Mouse (Mus musculus) spleen, adult 18-20 months (tissue): Measurements from ENCODE around the gene Spg11.
"Not testable (repeated sequence)": the region's sequence is repeated elsewhere in the genome, so short reads cannot be mapped to it uniquely, and the experiment has no call there.

Source experiments
- DNase-seq, 2 experiments: peaks; one replicate each; pipeline ENCODE4 v3.0.0; 2022; ENCODE audit warnings: mixed read lengths in 2 of 2

Spg11 gene

DNA sequence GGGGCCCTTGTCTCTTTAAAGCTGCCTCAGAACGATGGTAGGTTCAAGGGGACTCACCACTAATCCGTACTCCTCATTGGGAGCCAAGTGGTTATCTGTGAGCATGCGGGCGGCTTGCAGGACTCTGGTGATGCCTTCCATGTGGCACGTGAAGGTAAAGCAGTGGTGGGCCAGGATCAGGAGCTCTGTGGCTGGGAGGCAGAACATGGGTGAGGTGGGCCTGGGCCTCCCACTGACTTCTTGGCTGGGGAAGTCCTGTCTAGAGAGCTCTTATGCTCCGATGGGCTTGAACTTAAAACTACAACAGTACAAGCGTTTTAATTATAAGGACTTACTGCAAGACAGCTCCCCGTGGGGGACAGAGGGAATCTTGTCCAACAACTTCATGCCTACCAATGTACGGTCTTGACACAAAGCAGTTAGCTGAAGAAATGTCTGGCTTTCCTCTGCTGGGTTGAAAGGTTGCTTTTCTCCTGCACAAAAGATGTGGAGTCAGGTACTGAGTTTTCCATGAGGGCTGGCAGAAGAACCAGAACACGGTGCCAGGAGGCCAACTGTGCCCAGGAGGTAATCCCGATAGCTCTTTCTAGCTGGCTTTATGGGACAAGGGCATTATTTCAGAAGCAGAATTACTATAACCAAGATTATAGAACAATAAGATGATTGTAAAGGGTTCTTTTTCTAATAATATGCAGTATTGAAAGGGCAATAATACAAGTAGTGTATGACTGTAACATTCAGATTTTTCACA is 58.6 kb downstream of the Spg11 start:
- no peak for DNase-seq

DNA sequence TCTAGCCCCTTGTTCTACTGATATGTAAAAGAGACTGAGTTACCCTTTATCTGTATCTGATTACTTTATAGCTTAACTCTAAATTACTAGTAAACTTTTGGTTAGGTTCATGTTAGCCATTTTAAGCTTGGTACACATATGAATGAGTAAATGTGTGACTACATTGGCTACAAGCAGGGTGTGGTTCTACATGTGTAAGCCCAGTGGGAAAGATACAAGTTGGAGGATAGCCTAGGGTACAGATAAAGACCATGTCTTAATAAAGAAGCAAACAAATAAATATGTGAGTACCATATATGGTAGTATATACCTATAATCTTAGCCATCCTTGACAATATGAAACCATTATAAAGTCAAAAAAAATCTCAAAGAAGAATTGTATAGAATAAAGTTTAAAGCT is 74.3 kb downstream of the Spg11 start:
- no peak for DNase-seq

DNA sequence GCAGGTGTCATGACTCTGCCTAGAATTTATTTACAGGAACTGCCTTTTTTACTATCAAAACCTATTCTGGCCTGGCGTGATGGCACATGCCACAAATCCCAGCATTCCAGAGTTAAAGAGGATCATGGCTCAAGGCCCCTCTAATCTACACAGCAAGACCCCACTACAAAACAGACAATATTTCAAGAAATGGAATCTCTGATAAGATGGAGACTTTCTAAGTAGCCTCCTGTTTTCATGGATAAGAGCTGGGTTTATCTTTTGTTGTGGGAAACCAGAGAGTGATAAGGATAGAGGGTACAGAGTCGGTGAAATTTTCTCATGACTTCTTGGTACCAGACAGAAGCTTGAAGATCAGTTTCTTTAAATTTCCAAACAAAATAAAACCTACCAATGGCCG is 82.1 kb downstream of the Spg11 start:
- DNase-seq = no peak

DNA sequence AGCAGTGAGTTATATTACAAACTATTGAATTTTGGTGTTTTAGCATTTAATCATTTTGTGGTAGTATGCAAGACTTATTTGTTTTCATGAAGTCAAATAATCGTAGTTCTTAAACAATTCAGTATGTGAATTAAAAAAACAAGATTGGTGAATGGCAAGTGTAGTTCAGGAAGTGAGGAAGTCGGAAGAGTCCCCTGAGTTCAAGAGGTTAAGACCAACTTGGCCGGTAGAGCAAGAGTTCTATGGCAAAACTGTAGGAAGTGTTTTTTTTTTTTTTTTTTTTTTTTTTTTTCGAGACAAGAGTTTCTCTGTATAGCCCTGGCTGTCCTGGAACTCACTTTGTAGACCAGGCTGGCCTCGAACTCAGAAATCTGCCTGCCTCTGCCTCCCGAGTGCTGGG is 86.2 kb downstream of the Spg11 start:
- DNase-seq = no peak

DNA sequence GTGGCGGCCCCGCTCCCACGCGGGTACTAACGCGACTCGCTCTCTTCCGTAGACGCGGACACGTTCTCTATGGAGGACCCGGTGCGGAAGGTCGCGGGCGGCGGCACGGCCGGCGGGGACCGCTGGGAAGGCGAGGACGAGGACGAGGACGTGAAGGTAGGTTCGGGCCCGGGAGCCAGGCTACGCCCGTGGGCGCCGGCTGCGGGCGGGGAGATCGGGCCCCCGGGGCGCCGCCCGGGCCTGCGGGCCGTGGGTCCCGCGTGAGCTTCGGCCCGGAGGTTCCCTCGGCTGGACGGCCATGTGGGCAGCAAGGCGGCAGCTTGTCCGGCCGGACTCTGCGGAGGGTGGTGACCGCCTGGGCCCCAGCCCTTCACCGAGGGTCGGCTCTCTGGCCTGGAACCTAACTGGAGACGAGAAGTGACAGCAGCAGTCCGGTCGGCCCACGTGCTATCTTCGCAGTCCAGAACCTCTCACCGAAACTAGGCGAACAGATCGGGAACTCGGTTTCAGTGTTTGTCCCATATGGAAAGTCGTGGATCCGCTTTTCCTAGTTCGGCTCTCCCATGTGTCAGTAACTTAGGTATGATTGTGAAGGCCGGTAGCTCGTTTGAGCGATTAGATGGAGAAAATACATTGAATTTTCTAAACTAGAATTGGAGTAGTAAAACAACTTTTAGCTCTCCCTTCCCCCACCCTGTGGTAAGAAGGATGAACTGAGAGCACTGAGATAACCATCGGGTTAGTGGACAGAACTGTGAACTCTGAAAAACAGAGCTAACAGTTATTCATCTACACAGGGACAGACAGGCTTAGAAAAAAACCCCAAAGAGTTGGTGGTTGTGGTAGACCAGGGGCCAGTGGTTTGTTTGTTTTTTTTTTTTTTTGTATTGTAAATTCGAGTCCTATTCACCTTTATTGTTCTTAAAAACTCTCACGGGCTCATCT is 89.2 kb downstream of the Spg11 start:
- DNase-seq = no peak

DNA sequence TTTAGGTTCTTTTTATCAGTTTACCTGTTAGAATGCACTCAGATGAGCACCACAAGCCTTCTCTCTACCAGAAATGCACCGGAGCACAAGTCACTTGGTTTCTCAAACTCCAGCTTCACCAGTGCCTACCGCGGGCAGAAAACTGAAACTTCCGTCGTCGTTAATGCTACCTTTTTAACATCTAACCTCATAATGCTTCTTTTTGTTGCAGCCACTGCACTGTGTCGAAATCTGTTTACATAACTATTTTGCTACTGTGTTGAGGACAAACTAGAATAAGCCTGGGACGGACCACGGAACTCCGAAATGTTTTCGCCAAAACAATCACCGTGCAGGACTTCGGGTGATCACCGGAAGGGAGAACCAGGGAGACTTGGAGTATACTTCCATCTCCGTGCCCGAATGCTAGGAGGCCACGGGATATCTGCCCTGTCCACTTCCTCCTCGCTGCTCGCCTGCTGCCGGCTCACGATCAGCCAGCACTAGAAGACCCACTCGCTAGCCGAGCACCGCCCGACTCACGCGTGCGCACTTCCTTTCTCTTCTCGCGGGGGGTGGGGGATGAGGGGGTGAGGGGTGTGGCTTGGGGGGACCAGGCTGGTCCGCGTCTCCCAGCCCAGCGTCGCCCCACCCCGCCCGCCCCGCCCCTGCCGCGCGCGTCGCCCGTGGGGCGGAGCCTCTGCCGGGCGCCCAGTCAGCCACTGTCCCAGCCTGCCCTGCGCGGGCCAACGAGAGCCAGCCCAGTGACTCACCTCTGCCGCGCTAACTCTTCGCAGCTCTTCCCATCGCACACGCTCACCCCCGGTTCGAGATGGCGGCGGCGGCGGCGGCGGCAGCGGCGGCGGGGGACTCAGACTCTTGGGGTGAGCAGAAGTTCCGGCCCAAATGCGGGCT is 90.1 kb downstream of the Spg11 start, which contains the start of gene Eif3j1:
Gene Eif3j1 (plus strand): TSS at position 685 of the 894 bp plus-strand sequence.
- DNase-seq = peak; percentile 84 to 87

DNA sequence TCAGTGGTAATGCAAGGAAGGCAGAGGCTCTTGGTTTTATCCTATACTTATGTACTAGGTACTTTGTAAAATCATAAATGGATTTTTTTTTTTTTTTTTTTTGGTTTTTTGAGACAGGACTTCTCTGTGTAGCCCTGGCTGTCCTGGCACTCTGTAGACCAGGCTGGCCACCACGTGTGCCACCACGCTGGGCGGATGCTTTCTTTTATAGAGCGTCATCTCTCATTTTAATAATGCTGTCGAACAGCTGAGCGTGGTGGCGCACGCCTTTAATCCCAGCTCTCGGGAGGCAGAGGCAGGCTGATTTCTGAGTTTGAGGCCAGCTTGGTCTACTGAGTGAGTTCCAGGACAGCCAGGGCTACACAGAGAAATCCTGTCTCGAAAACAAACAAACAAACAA is 91.1 kb downstream of the Spg11 start:
- not testable (repeated sequence) for DNase-seq

DNA sequence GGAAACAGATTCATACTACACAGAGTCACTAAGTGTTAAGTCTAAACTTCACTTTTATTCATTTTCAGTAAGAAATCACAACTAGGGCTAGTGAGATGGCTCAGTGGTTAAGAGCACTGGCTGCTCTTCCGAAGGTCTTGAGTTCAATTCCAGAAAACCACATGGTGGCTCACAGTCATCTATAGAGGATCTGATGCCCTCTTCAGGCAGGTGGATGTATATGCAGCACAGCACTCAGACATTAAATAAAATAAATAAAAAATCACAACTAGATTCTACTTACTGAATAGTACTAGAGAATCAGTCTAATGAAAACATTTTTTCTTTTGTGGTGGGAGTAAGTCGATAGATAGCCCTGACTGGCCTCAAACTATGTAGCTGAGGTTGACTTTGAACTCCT is 95.9 kb downstream of the Spg11 start:
- no peak for DNase-seq

DNA sequence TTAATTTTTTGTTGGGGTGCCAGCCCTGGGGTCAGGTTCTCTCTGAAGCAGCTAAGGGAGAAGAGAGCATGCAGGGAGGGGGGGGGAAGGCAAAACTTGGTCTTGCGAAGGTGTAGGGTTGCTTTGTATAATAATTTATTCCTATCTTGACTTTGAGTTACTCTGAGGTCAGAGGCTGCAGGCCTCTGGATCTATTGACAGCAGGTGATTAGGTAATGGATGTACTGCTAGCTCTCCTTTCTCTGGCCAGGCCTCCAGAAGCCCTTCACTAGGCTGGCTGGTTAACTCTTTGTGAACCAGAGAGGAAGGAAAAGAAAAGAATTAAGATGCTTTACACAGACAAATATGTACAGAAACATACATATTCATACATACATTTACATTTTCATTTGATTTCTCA is 99.5 kb downstream of the Spg11 start:
- no peak for DNase-seq

DNA sequence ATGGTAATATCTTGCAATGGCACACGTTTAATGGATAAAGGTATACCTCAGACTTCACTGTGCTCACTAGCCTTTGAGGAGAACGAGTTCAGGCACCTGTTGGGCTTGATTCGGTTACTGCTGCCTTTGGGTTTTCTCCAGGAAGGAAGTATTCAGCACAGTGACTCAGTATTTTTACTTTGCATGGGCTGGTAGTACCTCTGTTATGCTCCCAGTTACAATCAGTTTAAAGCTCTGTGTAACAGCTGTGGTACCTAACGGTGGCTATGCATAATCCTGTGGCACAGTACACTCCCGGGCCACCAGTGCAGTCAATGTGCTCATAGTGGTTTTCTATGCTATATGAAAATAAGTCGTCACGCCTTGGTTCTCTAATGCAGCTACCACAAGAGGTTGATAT is 106.7 kb downstream of the Spg11 start:
- no peak for DNase-seq

DNA sequence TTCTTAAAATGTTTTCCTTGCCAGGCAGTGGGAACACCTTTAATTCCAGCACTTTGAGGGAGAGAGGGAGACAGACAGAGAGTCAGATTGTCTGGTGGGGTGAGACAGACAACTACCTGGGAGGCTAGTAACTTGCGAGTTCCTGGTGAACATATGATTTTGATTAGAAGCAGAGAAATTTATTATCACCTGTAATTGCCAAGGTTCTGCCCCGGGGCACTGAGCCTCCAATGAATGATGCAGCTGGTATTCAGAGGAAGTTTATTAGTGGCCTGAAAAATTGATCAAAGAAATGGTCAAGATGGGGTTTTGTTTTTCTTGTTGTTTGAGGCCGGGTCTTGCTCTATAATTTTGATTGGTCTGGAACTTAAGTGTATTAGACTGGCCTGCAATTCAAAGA is 109.4 kb downstream of the Spg11 start:
- DNase-seq = no peak
